25 mouse cellular contexts compared by ENCODE assay signal in genomic region chr3:83369871-83370270, GRCm38 (mm10).
DNase-seq lines count a peak whose midpoint lies in the region; ATAC-seq and TF ChIP-seq lines count a peak whose summit lies in the region.
"Had no signal": no experiment of that assay in that cellular context is flagged by ENCODE, and none has a peak within 500 bp of the region (broad histone marks: within the 10 kb centered on the region; RNA-seq: fewer than 3 reads in every experiment).

No protein-coding gene starts in this region.

- no peak overlapping the region for H3K4me3 ChIP-seq in gastrocnemius, adult 2 months
- H3K4me3 ChIP-seq: embryonic facial prominence, embryonic 13.5 days; embryonic facial prominence, embryonic 15.5 days; erythroblast, embryonic 14.5 days; forebrain, embryonic 10.5 days; forebrain, embryonic 12.5 days had no signal

- no peak for ATAC-seq in CD4-positive, CD25-positive, alpha-beta regulatory T cell, adult 4 months
- ATAC-seq: forebrain, embryonic 14.5 days; forebrain, embryonic 16.5 days; Patski had no signal

- DNase-seq in gastrocnemius, adult 2 months = peak; percentile 55
- no peak for DNase-seq in gastrocnemius, postnatal 10 days
- peak; percentile 14 for DNase-seq in 3T3-L1 (ENCODE audit: low read depth, low spot score)
- peak; percentile 26 for DNase-seq in Muller cell, postnatal 12 days (ENCODE audit: inconsistent ontology term)
- DNase-seq in urinary bladder, postnatal 14 days (ENCODE audit: low spot score) = no peak
- DNase-seq: adrenal gland, adult 2 months; adrenal gland, postnatal 10 days; adrenal gland, postnatal 25 days; B cell, adult 2 months; cerebellum, adult 11 months; cerebellum, adult 18-20 months; cerebellum, adult 8-10 months; cerebellum, adult 9-11 months; cerebellum, postnatal 14 days; cerebellum, postnatal 36 days; embryo, embryonic 11 days had no signal

- no peak for TF ChIP-seq CTCF in gastrocnemius, adult 2 months (IDR thresholded peaks at IDR 0.05)

- intact Hi-C loops in gastrocnemius, adult 2 months (cut with DNase I) = no loop called here

- no peak overlapping the region for H3K27ac ChIP-seq in gastrocnemius, adult 2 months
- H3K27ac ChIP-seq: embryonic facial prominence, embryonic 13.5 days; embryonic facial prominence, embryonic 15.5 days; forebrain, embryonic 10.5 days; forebrain, embryonic 12.5 days had no signal

Comparison
In these comparisons a context has a peak if more than half of its experiments do, and no peak if none do; other contexts are left out.
1. DNase-seq: peak in gastrocnemius, adult 2 months (single experiment), 3T3-L1 (single experiment) and Muller cell, postnatal 12 days (single experiment); none in gastrocnemius, postnatal 10 days (single experiment) and urinary bladder, postnatal 14 days (single experiment).